Mouse (Mus musculus) embryonic facial prominence, embryonic 13.5 days (tissue): ENCODE results near the gene Kcnh1. TPM values are rescaled to one million over a fixed set of nuclear protein-coding genes. Genes with fewer than 3 reads are reported as not detected.

Experiments used
- ATAC-seq: fragments of 200-750 bp; cut with Nextera tagmentation; 2 replicates; pipeline ENCODE4 v1.8.0; 2017; ENCODE audit warnings: low read depth; ENCODE audit not compliant: insufficient number of reproducible peaks, insufficient read depth, low FRiP score, low TSS enrichment
- H3K27ac ChIP-seq: fragments of 300-500 bp; sonication (generic); 2 replicates; pipeline ENCODE4 v1.5.1; 2015; ENCODE audit warnings: moderate library complexity, mild to moderate bottlenecking, inconsistent platforms
- H3K27me3 ChIP-seq: fragments of 300-500 bp; sonication (generic); 2 replicates; pipeline ENCODE4 v1.6.1; 2015; ENCODE audit warnings: mild to moderate bottlenecking, inconsistent platforms
- H3K36me3 ChIP-seq: fragments of 300-500 bp; sonication (generic); 2 replicates; pipeline ENCODE4 v1.6.1; 2015; ENCODE audit warnings: mild to moderate bottlenecking, inconsistent platforms
- H3K4me1 ChIP-seq: fragments of 300-500 bp; sonication (generic); 2 replicates; pipeline ENCODE4 v1.6.1; 2015; ENCODE audit warnings: inconsistent platforms
- H3K4me2 ChIP-seq: fragments of 300-500 bp; sonication (generic); 2 replicates; pipeline ENCODE4 v1.6.1; 2015; ENCODE audit warnings: moderate library complexity, mild to moderate bottlenecking, inconsistent platforms
- H3K4me3 ChIP-seq: fragments of 300-500 bp; sonication (generic); 2 replicates; pipeline ENCODE4 v1.5.1; 2015; ENCODE audit warnings: mild to moderate bottlenecking, inconsistent platforms
- H3K9ac ChIP-seq: fragments of 300-500 bp; sonication (generic); 2 replicates; pipeline ENCODE4 v1.6.1; 2015; ENCODE audit warnings: mild to moderate bottlenecking, inconsistent platforms
- H3K9me3 ChIP-seq: fragments of 300-500 bp; sonication (generic); 2 replicates; pipeline ENCODE4 v1.6.1; 2016; ENCODE audit warnings: inconsistent platforms
- WGBS: fragments of 180-500 bp; shearing (Covaris S2); methylation state at CpG from one replicate; pipeline ENCODE4 v1.1.7; 2015; ENCODE audit warnings: mixed read lengths; 5-methylcytosine and 5-hydroxymethylcytosine counted together
- polyA plus RNA-seq: library from polyadenylated mRNA; unstranded; fragments of >200 nt; fragmentation: Nextera tagmentation; extraction: Ambion mirVana; gene quantifications from 2 replicates; pipeline ENCODE4 v1.2.1, GENCODE M21; 2015

The Kcnh1 gene
- polyA plus RNA-seq, 1 experiment from 2014 or later, result 1.3 TPM

DNA sequence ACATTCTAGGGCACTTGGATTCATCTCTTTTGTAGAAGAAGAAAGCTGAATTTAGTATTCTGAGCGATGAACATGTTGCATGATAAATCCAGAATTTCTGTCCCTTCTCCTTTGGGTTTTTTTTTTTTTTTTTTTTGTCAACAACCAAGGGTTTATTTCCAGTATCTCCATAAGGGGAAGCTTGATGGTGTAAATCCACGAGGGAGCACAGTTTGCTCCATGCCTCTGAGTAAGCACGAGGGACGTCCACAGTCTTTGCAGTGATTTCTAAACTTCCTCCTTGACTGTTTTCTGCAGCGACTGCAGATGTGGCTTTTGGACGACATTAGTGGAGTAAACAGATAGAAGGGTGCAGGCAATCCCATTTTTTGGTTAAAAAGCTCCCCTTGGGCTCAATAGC, 140.6 kb downstream of the Kcnh1 start:
- Histone ChIP-seq H3K4me2 (no peak overlapping the region), H3K27ac (no peak overlapping the region), H3K9ac (no peak overlapping the region), H3K9me3 (peaks cover 7% of the 10 kb centered on the region; the same call in 1 of the 2 replicates), H3K4me1 (no peaks in the 10 kb centered on the region), H3K36me3 (no peaks in the 10 kb centered on the region), H3K4me3 (no peak overlapping the region), H3K27me3 (no peaks in the 10 kb centered on the region)
- WGBS, result 83% methylated on average over 6 of the region's 6 CpGs
- no peak for ATAC-seq

DNA sequence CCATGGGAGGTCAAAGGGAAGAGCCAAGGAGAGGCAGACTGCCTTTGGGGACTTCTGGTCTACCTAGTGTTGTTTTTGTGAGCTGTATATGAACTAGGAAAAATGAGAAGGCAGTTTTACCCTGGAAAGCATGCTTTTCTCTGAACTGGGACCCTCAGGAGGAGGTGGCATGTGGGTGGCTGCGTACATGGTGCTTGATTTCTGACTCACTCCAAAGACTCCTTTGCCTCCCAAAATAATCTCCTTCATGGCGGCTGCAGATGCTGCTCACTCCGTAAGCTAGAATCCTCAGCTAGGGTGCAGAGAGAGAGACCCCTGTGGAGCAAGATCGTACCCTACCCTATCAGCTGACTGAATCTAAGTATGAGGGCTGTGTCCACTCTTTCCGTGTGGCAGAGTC, 145.5 kb downstream of the Kcnh1 start:
- no peak overlapping the region for H3K27ac ChIP-seq
- no peak overlapping the region for H3K4me3 ChIP-seq
- no peaks in the 10 kb centered on the region for H3K4me1 ChIP-seq
- H3K36me3 ChIP-seq, result no peaks in the 10 kb centered on the region
- 79% methylated on average over 5 of the region's 5 CpGs for WGBS
- H3K4me2 ChIP-seq, result no peak overlapping the region
- ATAC-seq, result no peak
- H3K9ac ChIP-seq, result no peak overlapping the region
- H3K27me3 ChIP-seq, result no peaks in the 10 kb centered on the region
- H3K9me3 ChIP-seq, result peaks cover 10% of the 10 kb centered on the region; the same call in 1 of the 2 replicates

DNA sequence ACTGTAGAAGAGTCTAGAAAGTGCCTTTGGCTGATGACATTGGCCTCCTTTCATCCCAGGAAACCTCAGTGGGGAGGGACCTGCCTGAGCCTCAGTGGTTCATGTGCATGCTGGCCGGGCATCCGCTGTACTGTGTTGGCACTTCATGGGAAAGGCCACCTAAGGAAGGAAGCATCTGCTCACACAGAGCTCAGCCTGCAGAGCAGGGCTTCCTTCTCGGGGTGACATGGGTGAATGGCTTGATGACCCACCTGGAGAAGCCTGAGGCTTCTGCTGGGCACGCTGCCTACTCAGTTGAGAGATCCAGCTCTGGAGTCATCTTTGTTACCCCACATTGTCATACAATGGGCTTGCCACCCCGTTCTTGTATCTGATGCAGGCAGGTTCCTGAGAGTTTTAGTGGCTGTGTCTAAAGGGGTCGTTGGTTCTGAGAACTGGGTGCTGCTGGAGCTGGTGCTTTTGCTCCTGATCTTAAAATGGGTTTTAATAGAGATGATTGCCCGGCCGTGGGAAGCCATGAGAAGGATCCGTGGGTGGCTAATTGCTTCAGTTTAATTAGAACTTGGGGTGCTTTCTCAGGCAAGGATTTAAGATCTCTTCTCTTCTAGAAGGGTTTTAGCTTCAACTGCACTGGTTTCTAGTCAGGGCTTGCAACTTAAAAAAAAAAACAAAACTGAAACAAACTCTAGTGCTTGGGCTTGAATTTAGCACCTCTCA, 148.9 kb downstream of the Kcnh1 start:
- WGBS, result 82% methylated on average over 9 of the region's 9 CpGs
- ATAC-seq, result no peak
- Histone ChIP-seq H3K27ac (no peak overlapping the region), H3K36me3 (no peaks in the 10 kb centered on the region), H3K4me2 (no peak overlapping the region), H3K9ac (no peak overlapping the region), H3K27me3 (no peaks in the 10 kb centered on the region), H3K9me3 (0 out of 2 replicates have a peak, but pooled peaks cover 3% of the 10 kb centered on the region), H3K4me1 (no peaks in the 10 kb centered on the region), H3K4me3 (no peak overlapping the region)

DNA sequence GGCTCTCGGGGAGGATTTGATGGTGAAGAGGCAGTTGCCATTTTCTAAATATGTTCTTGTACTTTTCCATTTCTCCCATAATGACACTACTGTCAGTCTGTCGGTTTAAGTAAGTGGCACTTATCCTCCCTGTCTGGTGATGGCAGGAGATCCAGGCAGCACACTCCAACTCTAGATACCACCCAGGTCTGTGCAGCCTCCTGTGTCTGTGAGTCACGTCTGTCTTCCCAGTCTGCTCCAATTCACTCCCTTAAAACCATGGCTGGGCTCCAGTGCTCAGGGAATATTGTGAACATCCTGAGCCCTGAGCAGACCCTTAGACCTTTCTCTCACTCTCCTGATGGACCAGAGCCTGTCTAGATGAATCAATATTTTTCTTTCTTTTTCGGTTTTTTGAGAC, 151.2 kb downstream of the Kcnh1 start:
- Histone ChIP-seq H3K4me2 (no peak overlapping the region), H3K4me1 (0 out of 2 replicates have a peak, but pooled peaks cover 1% of the 10 kb centered on the region), H3K9ac (no peak overlapping the region), H3K27ac (no peak overlapping the region), H3K4me3 (no peak overlapping the region), H3K36me3 (no peaks in the 10 kb centered on the region), H3K27me3 (no peaks in the 10 kb centered on the region), H3K9me3 (0 out of 2 replicates have a peak, but pooled peaks cover 3% of the 10 kb centered on the region)
- no peak for ATAC-seq
- WGBS, result 82% methylated on average over 4 of the region's 4 CpGs

DNA sequence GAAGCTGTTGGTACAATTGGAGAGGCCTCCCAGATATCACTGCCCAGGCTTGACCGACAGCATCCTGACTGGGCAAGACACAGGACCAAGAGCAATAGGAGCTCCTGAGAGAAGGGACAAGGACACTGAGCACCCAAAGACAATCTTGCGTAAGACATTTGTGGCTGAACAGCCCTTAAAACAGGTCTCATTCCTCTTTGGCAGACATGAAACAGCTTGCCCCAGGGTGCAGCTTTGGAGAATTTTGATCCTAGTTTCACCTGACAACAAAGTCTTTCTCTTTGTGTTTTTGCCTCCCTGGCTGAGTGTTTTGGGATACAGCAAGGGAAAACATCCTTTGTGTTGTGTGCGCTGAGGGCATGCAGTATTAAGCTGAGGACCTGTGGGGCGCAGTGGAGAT, 153.4 kb downstream of the Kcnh1 start:
- Histone ChIP-seq H3K27me3 (no peaks in the 10 kb centered on the region), H3K4me3 (no peak overlapping the region), H3K4me2 (no peak overlapping the region), H3K36me3 (no peaks in the 10 kb centered on the region), H3K9me3 (no peaks in the 10 kb centered on the region), H3K9ac (no peak overlapping the region), H3K4me1 (0 out of 2 replicates have a peak, but pooled peaks cover 7% of the 10 kb centered on the region), H3K27ac (no peak overlapping the region)
- ATAC-seq, result no peak
- 68% methylated on average over 4 of the region's 4 CpGs for WGBS

DNA sequence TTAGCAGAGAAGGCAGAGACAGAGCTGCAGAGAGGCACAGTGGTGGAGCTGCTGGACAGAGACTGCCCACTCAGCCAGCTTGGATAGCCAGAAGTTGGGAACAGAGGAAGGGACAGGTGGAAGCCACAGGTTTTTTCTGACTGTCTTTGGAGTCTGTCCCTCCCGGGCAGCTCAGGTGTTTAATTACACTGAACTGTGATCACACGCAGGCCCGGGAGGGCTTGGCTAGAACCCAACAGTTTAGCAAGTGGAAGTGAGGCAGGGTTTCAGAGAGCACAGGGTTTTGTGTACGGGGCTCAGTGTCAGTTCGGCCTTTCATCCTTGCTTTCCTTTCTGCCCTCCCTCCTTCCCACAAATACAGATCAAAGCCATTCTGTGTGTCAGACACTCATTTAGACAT, 156.8 kb downstream of the Kcnh1 start:
- ATAC-seq, result no peak
- no peaks in the 10 kb centered on the region for H3K36me3 ChIP-seq
- H3K9me3 ChIP-seq, result no peaks in the 10 kb centered on the region
- 0 out of 2 replicates have a peak, but pooled peaks cover 7% of the 10 kb centered on the region for H3K4me1 ChIP-seq
- WGBS, result 52% methylated on average over 5 of the region's 5 CpGs
- H3K9ac ChIP-seq, result no peak overlapping the region
- no peak overlapping the region for H3K4me2 ChIP-seq
- no peak overlapping the region for H3K4me3 ChIP-seq
- H3K27ac ChIP-seq, result no peak overlapping the region
- no peaks in the 10 kb centered on the region for H3K27me3 ChIP-seq

DNA sequence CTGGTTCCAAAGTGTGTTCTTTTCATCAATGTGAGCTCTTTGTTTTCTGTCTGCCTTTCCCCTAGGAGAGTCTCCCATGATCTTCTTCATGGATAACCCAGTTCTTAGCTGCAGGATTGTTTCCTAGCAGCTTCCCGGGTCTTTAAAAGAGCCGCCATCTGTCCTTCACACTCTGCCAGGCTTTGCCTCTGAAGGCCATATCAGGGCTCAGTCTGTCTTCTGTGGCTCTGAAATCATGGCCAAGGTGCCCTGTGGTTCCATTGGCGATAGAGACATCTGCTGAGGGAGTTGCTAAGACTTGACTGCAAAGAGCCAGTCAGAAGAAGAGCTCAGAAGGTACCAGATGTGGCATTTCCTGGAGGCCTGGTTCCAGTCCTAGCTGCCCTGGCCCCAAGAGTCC, 165.7 kb downstream of the Kcnh1 start:
- no peak for ATAC-seq
- WGBS, result 92% methylated on average over 3 of the region's 3 CpGs

DNA sequence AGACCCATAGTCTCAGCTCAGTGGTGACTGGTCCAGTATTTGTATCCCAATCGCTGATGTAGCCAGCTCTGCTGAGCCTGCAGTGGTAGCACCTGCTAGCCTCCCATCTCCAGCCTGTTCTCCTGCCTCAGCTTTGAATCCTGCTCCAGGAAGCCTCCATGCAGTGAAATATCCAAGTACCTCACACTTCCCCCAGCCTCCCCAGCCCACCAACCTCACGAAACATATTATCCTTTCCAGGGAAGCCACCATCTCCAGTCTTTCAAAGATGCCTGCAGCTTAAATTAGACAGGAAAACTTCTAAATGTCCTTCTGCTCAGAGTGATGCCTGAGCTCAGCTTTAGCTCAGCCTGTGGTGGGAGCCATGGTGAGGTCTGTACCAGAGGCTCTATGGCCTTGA, 168.6 kb downstream of the Kcnh1 start:
- no peak overlapping the region for H3K27ac ChIP-seq
- no peak overlapping the region for H3K4me3 ChIP-seq
- no peak for ATAC-seq
- no peaks in the 10 kb centered on the region for H3K9me3 ChIP-seq
- 86% methylated on average over 2 of the region's 2 CpGs for WGBS
- H3K27me3 ChIP-seq, result no peaks in the 10 kb centered on the region
- H3K36me3 ChIP-seq, result no peaks in the 10 kb centered on the region
- no peak overlapping the region for H3K4me2 ChIP-seq
- H3K9ac ChIP-seq, result no peak overlapping the region
- H3K4me1 ChIP-seq, result no peaks in the 10 kb centered on the region; the same call in 1 of the 2 replicates

More for the DNA sequence above, 165.7 kb downstream of the Kcnh1 start:
- Histone ChIP-seq H3K27ac (no peak overlapping the region), H3K27me3 (no peaks in the 10 kb centered on the region), H3K9ac (no peak overlapping the region), H3K36me3 (no peaks in the 10 kb centered on the region), H3K4me2 (no peak overlapping the region), H3K9me3 (no peaks in the 10 kb centered on the region), H3K4me1 (no peaks in the 10 kb centered on the region; the same call in 1 of the 2 replicates), H3K4me3 (no peak overlapping the region)

DNA sequence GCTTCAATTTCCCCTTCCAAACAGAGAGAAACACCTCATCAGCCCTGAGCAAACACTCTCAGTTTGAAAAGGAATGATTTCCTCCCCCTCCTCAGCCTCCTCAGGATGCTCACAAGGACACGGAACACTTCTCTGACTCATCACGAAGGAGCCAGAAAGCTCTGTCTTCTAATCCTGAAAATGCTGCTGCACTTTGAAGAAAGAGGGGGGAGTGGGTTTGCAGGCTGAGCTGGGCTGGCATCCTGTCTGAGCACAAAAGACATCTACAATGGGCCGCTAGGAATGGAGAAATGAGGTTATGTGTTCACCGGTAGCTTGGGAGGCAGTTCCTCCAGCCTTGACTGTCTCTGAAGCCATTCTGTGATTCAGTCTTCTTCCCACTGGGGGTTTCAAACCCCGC, 177.8 kb downstream of the Kcnh1 start:
- WGBS, result 59% methylated on average over 5 of the region's 5 CpGs
- no peak for ATAC-seq
- no peak overlapping the region for H3K9ac ChIP-seq

DNA sequence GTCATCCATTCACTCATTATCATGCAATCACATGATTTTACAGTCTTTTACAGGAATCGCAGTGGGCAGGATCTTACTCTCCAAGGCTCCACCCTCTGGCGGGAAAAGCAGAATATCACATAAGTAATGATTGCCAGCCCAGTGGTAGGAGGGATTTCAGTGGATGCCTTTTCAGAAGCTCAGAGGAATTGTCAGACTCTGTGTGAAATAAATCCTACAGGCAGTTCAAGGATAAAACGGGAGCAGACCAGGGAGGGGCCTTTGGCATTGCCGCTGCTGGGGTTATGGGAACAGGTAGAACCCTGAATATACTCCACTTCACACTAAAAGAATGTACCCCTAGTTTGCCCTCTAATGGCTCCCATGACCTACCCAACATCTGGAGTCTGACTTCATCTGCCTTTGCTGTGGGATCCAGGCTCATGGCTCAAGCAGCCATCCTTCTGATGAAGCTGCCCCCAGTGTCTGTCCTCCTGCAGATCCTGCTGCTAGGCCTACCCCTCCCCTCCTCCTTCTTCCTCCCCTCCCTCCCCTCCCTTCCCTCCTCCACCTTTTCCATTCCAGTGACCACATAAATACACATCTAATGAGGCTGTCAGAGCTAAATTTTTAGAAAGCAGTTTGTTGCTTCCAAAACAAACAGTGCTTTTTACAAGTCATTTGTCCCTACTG, 181.5 kb downstream of the Kcnh1 start:
- WGBS, result 77% methylated on average over 4 of the region's 4 CpGs
- no peak overlapping the region for H3K9ac ChIP-seq
- ATAC-seq, result no peak
- no peak overlapping the region for H3K27ac ChIP-seq
- no peak overlapping the region for H3K4me2 ChIP-seq
- H3K36me3 ChIP-seq, result no peaks in the 10 kb centered on the region
- no peaks in the 10 kb centered on the region for H3K9me3 ChIP-seq
- no peaks in the 10 kb centered on the region for H3K4me1 ChIP-seq
- 0 out of 2 replicates have a peak, but pooled peaks cover under 1% of the 10 kb centered on the region for H3K27me3 ChIP-seq
- H3K4me3 ChIP-seq, result no peak overlapping the region

More for the DNA sequence above, 177.8 kb downstream of the Kcnh1 start:
- Histone ChIP-seq H3K9me3 (no peaks in the 10 kb centered on the region), H3K36me3 (no peaks in the 10 kb centered on the region), H3K4me1 (no peaks in the 10 kb centered on the region), H3K27ac (no peak overlapping the region), H3K27me3 (no peaks in the 10 kb centered on the region), H3K4me3 (no peak overlapping the region), H3K4me2 (no peak overlapping the region)

DNA sequence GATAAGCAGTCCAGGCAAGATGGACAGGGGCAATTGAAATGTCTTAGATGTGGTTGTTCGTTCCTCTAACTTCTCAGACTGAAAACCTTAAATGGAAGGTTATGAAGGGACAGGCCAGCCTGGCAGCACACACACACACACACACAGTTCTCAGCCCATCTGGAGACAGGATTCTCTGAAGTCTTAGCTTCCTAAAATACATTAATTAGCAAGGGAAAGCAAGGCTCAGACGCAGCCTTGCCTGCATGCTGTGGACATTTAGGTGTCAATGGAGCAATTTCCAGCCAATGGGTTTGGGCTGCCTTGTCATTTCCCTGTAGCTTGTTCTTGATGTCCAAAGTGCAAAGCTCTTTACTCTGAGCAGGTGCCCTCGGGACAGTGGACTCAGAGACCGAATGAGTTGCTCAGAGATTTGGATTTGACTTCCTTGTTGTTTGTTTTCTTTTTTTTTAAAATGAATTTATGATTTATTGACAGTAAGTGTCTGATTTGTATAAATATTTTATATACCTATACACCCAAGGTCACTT, 188.0 kb downstream of the Kcnh1 start:
- Histone ChIP-seq H3K9me3 (no peaks in the 10 kb centered on the region), H3K4me1 (no peaks in the 10 kb centered on the region), H3K36me3 (no peaks in the 10 kb centered on the region), H3K27ac (no peak overlapping the region), H3K4me2 (no peak overlapping the region), H3K27me3 (peaks cover 6% of the 10 kb centered on the region; the same call in 1 of the 2 replicates), H3K4me3 (no peak overlapping the region), H3K9ac (no peak overlapping the region)
- 84% methylated on average over 4 of the region's 4 CpGs for WGBS
- no peak for ATAC-seq

DNA sequence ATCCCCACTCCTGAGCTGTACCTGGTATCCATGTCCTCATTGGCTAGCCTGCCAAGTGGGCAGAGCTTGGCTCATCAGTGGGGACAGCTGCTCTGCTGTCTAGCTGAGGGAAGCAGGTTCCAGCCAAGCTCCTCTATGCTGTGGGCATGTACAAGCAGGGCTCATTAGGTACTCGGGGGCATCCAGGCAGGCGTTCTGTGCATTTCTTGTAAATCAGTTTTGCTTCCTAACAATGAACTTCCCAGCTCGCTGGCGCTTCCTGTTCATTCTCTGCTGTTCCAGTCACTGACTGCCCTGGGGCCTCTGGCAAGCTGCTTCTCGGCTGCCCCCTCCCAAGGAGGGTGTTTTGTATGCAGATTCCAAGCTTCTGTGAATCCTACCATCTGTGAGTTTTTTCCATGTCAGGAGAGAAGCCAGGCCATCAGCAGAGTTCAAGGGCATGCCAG, 190.0 kb downstream of the Kcnh1 start:
- Histone ChIP-seq H3K9me3 (no peaks in the 10 kb centered on the region), H3K36me3 (no peaks in the 10 kb centered on the region), H3K4me3 (no peak overlapping the region), H3K27me3 (peaks cover 6% of the 10 kb centered on the region; the same call in 1 of the 2 replicates), H3K27ac (no peak overlapping the region), H3K9ac (no peak overlapping the region), H3K4me1 (no peaks in the 10 kb centered on the region), H3K4me2 (no peak overlapping the region)
- WGBS, result 31% methylated on average over 5 of the region's 5 CpGs
- ATAC-seq, result no peak
